Mouse (Mus musculus) kidney, adult 2 months (tissue): ENCODE results near the gene Syne2.

Experiments used
- CTCF ChIP-seq: fragments of 200-500 bp; conservative IDR thresholded peaks from 2 replicates; pipeline ENCODE4 v1.5.1; 2011; ENCODE audit warnings: low read depth, mild to moderate bottlenecking, control low read depth, low read length, moderate library complexity, mixed read lengths; ENCODE audit not compliant: insufficient read depth, insufficient read length
- POLR2A ChIP-seq: fragments of 200-500 bp; IDR thresholded peaks from one replicate; pipeline ENCODE4 v1.6.1; 2011; ENCODE audit warnings: low read depth, low read length, control low read depth

DNA sequence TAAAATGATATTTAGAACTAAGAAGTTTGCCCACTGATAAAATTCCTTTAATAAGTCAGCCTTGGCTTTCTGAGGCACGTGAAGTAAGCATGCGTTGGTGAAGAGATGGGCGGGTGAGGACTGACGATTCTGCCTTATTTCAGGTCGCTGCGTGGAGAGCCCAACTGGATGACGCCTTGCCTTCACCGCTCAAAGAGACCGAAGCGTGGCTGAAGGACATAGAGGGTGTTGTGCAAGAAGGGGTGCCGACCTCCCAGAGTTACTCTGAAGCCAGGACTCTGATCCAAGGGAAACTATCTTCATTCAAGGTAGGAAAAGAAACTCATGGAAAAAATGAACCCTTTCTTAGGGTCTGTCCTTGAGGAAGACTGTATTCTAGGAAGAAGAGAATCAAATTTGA lies 86.1 kb downstream of the Syne2 start:
- TF ChIP-seq POLR2A: no peak
- no peak for TF ChIP-seq CTCF
